Mouse (Mus musculus) limb, embryonic 14.5 days (tissue): ENCODE measurements around the gene Tiam2. TPM values are rescaled to one million over a fixed set of nuclear protein-coding genes. Genes with fewer than 3 reads are reported as not detected.

ENCODE experiments used
- ATAC-seq: fragments of 200-750 bp; cut with Nextera tagmentation; 2 replicates; pipeline ENCODE4 v1.8.0; 2017; ENCODE audit warnings: low read depth, moderate number of reproducible peaks, moderate TSS enrichment; ENCODE audit not compliant: low FRiP score
- DNase-seq: peaks from one replicate; pipeline ENCODE4 v3.0.0-alpha.2; 2015; ENCODE audit warnings: low spot score
- H3K27ac ChIP-seq: fragments of 300-500 bp; sonication (generic); replicated peaks from 2 replicates; pipeline ENCODE4 v1.5.1; 2014; ENCODE audit warnings: low read depth, mild to moderate bottlenecking, low read length, moderate library complexity, mixed read lengths
- H3K27me3 ChIP-seq: fragments of 300-500 bp; sonication (generic); 2 replicates; pipeline ENCODE4 v1.6.1; 2014; ENCODE audit warnings: low read length, mixed read lengths; ENCODE audit not compliant: control insufficient read depth, insufficient read depth
- H3K36me3 ChIP-seq: fragments of 300-500 bp; sonication (generic); 2 replicates; pipeline ENCODE4 v1.6.1; 2014; ENCODE audit warnings: mild to moderate bottlenecking, low read length, moderate library complexity, mixed read lengths; ENCODE audit not compliant: control insufficient read depth, insufficient read depth
- H3K4me1 ChIP-seq: fragments of 300-500 bp; sonication (generic); 2 replicates; pipeline ENCODE4 v1.6.1; 2014; ENCODE audit warnings: antibody characterized with exemption, low read length, mixed read lengths; ENCODE audit not compliant: control insufficient read depth, insufficient read depth
- H3K4me2 ChIP-seq: fragments of 300-500 bp; sonication (generic); replicated peaks from 2 replicates; pipeline ENCODE4 v1.6.1; 2014; ENCODE audit warnings: low read depth, mild to moderate bottlenecking, low read length, moderate library complexity; ENCODE audit not compliant: severe bottlenecking
- H3K4me3 ChIP-seq: fragments of 300-500 bp; sonication (generic); replicated peaks from 2 replicates; pipeline ENCODE4 v1.5.1; 2014; ENCODE audit warnings: low read length
- H3K9ac ChIP-seq: fragments of 300-500 bp; sonication (generic); 2 replicates; pipeline ENCODE4 v1.6.1; 2014; ENCODE audit warnings: mild to moderate bottlenecking, low read depth, low read length, moderate library complexity; ENCODE audit not compliant: severe bottlenecking
- H3K9me3 ChIP-seq: fragments of 300-500 bp; sonication (generic); 2 replicates; pipeline ENCODE4 v1.6.1; 2016; ENCODE audit warnings: low read length; ENCODE audit not compliant: control insufficient read depth
- POLR2A ChIP-seq: fragments of 200-500 bp; IDR thresholded peaks from 2 replicates; pipeline ENCODE4 v1.8.0; 2012; ENCODE audit warnings: inconsistent platforms, mild to moderate bottlenecking, moderate library complexity, borderline replicate concordance; ENCODE audit not compliant: insufficient read depth, insufficient read length; ENCODE audit errors: extremely low read depth
- WGBS: fragments of 180-500 bp; shearing (Covaris S2); extraction: QIAGEN DNeasy Blood & Tissue Kit; methylation state at CpG from one replicate; pipeline ENCODE4 v1.1.7; 2014; 5-methylcytosine and 5-hydroxymethylcytosine counted together
- polyA plus RNA-seq, 2 experiments: library from polyadenylated mRNA; depleted of rRNA in 1 of 2; stranded (reverse) in 1 of 2; unstranded in 1 of 2; fragments of >200 nt; fragmentation: Nextera tagmentation in 1 of 2; extraction: Ambion mirVana in 1 of 2; gene quantifications; 2 replicates each; pipeline versions ENCODE4 v1.2.1 to v1.2.3; 2012 to 2014

The Tiam2 gene
- polyA plus RNA-seq, 2 experiments, result 21.1 to 25.9 TPM

- Histone ChIP-seq H3K4me1 (peaks cover 2% of the 10 kb centered on the region; the same call in 1 of the 2 replicates), H3K4me3 (no peak overlapping the region), H3K9ac (no peak overlapping the region), H3K27ac (no peak overlapping the region), H3K9me3 (no peaks in the 10 kb centered on the region), H3K36me3 (no peaks in the 10 kb centered on the region), H3K4me2 (no peak overlapping the region), H3K27me3 (no peaks in the 10 kb centered on the region)
- no peak for TF ChIP-seq POLR2A
- WGBS, result 64% methylated on average over 4 of the region's 4 CpGs
- ATAC-seq (no peak), DNase-seq (no peak)
Measured at GRCm38 (mm10) chr17:3389741-3390140, 63.4 kb downstream of the Tiam2 start.

- Histone ChIP-seq H3K27ac (no peak overlapping the region), H3K4me2 (no peak overlapping the region)
- no peak for TF ChIP-seq POLR2A
Measured at GRCm38 (mm10) chr17:3393981-3394380, 67.6 kb downstream of the Tiam2 start.

GRCm38 (mm10) chr17:3394985-3395384, 68.6 kb downstream of the Tiam2 start:
- no peak for ATAC-seq
- no peaks in the 10 kb centered on the region for H3K27me3 ChIP-seq
- no peak overlapping the region for H3K9ac ChIP-seq
- no peaks in the 10 kb centered on the region for H3K36me3 ChIP-seq
- H3K27ac ChIP-seq, result no peak overlapping the region
- no peak for DNase-seq
- 83% methylated on average over 2 of the region's 2 CpGs for WGBS
- no peak for TF ChIP-seq POLR2A
- H3K4me2 ChIP-seq, result no peak overlapping the region
- H3K4me3 ChIP-seq, result no peak overlapping the region
- peaks cover 11% of the 10 kb centered on the region; the same call in 1 of the 2 replicates for H3K4me1 ChIP-seq
- no peaks in the 10 kb centered on the region for H3K9me3 ChIP-seq

More at GRCm38 (mm10) chr17:3393981-3394380, 67.6 kb downstream of the Tiam2 start:
- H3K27me3 ChIP-seq, result no peaks in the 10 kb centered on the region
- H3K36me3 ChIP-seq, result no peaks in the 10 kb centered on the region
- DNase-seq (no peak), ATAC-seq (no peak)
- no peak overlapping the region for H3K4me3 ChIP-seq
- WGBS, result 66% methylated on average over 2 of the region's 2 CpGs
- no peaks in the 10 kb centered on the region for H3K9me3 ChIP-seq
- H3K9ac ChIP-seq, result no peak overlapping the region
- peaks cover 11% of the 10 kb centered on the region; the same call in 1 of the 2 replicates for H3K4me1 ChIP-seq

- 65% methylated on average over 12 of the region's 12 CpGs for WGBS
- no peak overlapping the region for H3K4me2 ChIP-seq
Measured at GRCm38 (mm10) chr17:3396881-3397281, 70.5 kb downstream of the Tiam2 start.

GRCm38 (mm10) chr17:3397836-3398235, 71.5 kb downstream of the Tiam2 start:
- WGBS, result 38% methylated on average over 5 of the region's 5 CpGs
- Histone ChIP-seq H3K9me3 (no peaks in the 10 kb centered on the region), H3K4me3 (peak overlapping the region; percentile 11; the same call in 1 of the 2 replicates), H3K9ac (0 out of 2 replicates have a peak overlapping the region, but pooled peaks have one; percentile 4), H3K36me3 (no peaks in the 10 kb centered on the region), H3K4me2 (peak overlapping the region; percentile 9; the same call in 1 of the 2 replicates), H3K27ac (no peak overlapping the region), H3K27me3 (no peaks in the 10 kb centered on the region), H3K4me1 (peaks cover 16% of the 10 kb centered on the region; the same call in 1 of the 2 replicates)
- DNase-seq (no peak), ATAC-seq (no peak)
- no peak for TF ChIP-seq POLR2A

More at GRCm38 (mm10) chr17:3396881-3397281, 70.5 kb downstream of the Tiam2 start:
- Histone ChIP-seq H3K9ac (no peak overlapping the region), H3K4me1 (peaks cover 16% of the 10 kb centered on the region; the same call in 1 of the 2 replicates), H3K27ac (peak overlapping the region; percentile 45), H3K36me3 (no peaks in the 10 kb centered on the region), H3K27me3 (no peaks in the 10 kb centered on the region), H3K9me3 (no peaks in the 10 kb centered on the region), H3K4me3 (no peak overlapping the region)
- no peak for TF ChIP-seq POLR2A
- DNase-seq (no peak), ATAC-seq (peak; percentile 67)
